Mouse (Mus musculus) ES-Bruce4 (cell line): ENCODE data around the gene Bclaf3. TPM values are rescaled to one million over a fixed set of nuclear protein-coding genes. Genes with fewer than 3 reads are reported as not detected.

Experiments used
- H3K27ac ChIP-seq: 2 replicates; pipeline ENCODE4 v1.5.1; 2012; ENCODE audit warnings: low read length, inconsistent platforms; ENCODE audit not compliant: insufficient read depth
- H3K27me3 ChIP-seq: 2 replicates; pipeline ENCODE4 v1.6.1; 2012; ENCODE audit warnings: mild to moderate bottlenecking, low read length, inconsistent platforms; ENCODE audit not compliant: control insufficient read depth, poor library complexity, insufficient read depth, severe bottlenecking
- H3K36me3 ChIP-seq: 2 replicates; pipeline ENCODE4 v1.6.1; 2012; ENCODE audit warnings: inconsistent platforms, mild to moderate bottlenecking, low read length, moderate library complexity; ENCODE audit not compliant: control insufficient read depth, poor library complexity, insufficient read depth, severe bottlenecking
- H3K4me1 ChIP-seq: one replicate; pipeline ENCODE4 v1.8.1; 2011; ENCODE audit warnings: low read length; ENCODE audit not compliant: control insufficient read depth, insufficient read depth
- H3K4me3 ChIP-seq: 2 replicates; pipeline ENCODE4 v1.5.1; 2011; ENCODE audit warnings: low read depth, mild to moderate bottlenecking, low read length
- H3K9ac ChIP-seq: 2 replicates; pipeline ENCODE4 v1.6.1; 2012; ENCODE audit warnings: low read depth, mild to moderate bottlenecking, inconsistent platforms; ENCODE audit not compliant: poor library complexity, severe bottlenecking
- H3K9me3 ChIP-seq: replicated peaks from 2 replicates; pipeline ENCODE4 v1.6.1; 2012; ENCODE audit warnings: mild to moderate bottlenecking, low read length, inconsistent platforms; ENCODE audit not compliant: control insufficient read depth, poor library complexity, insufficient read depth, severe bottlenecking
- CTCF ChIP-seq: IDR thresholded peaks from one replicate; pipeline ENCODE4 v1.8.1; 2011; ENCODE audit warnings: low read depth, low read length
- EP300 ChIP-seq: IDR thresholded peaks from 2 replicates; pipeline ENCODE4 v1.6.1; 2011; ENCODE audit warnings: low read depth, low read length; ENCODE audit not compliant: insufficient read depth
- POLR2A ChIP-seq: IDR thresholded peaks from one replicate; pipeline ENCODE4 v1.8.1; 2011; ENCODE audit warnings: low read length; ENCODE audit not compliant: insufficient read depth
- polyA plus RNA-seq: library from polyadenylated mRNA; stranded (reverse); fragments of >200 nt; gene quantifications from 2 replicates; pipeline ENCODE4 v1.2.4, GENCODE M21; 2011; ENCODE audit warnings: low read depth; ENCODE audit not compliant: missing spikeins, insufficient read depth, insufficient read length

Bclaf3 gene
- polyA plus RNA-seq, 1 experiment: 118 TPM

- Histone ChIP-seq H3K9me3 (no peaks in the 10 kb centered on the region), H3K27me3 (no peaks in the 10 kb centered on the region), H3K27ac (peak overlapping the region; percentile 99), H3K36me3 (no peaks in the 10 kb centered on the region; the same call in 1 of the 2 replicates), H3K9ac (peak overlapping the region; percentile 45; the same call in 1 of the 2 replicates), H3K4me1 (peaks cover 3% of the 10 kb centered on the region), H3K4me3 (peak overlapping the region; percentile 42)
- TF ChIP-seq POLR2A: no peak
- no peak for TF ChIP-seq CTCF
- no peak for TF ChIP-seq EP300
Measured at GRCm38 (mm10) chrX:159509847-159510715, 16.4 kb upstream of the Bclaf3 start.

- Histone ChIP-seq H3K4me3 (peak overlapping the region; percentile 42), H3K27ac (peak overlapping the region; percentile 99), H3K36me3 (no peaks in the 10 kb centered on the region; the same call in 1 of the 2 replicates), H3K9ac (peak overlapping the region; percentile 45; the same call in 1 of the 2 replicates), H3K27me3 (no peaks in the 10 kb centered on the region), H3K9me3 (no peaks in the 10 kb centered on the region), H3K4me1 (peaks cover 3% of the 10 kb centered on the region)
- TF ChIP-seq EP300 (peak; percentile 83), POLR2A (no peak), CTCF (no peak)
Measured at GRCm38 (mm10) chrX:159510716-159511051, 15.8 kb upstream of the Bclaf3 start.

GRCm38 (mm10) chrX:159515599-159515998, 10.9 kb upstream of the Bclaf3 start:
- Histone ChIP-seq H3K4me1 (peaks cover 3% of the 10 kb centered on the region), H3K27ac (no peak overlapping the region), H3K36me3 (no peaks in the 10 kb centered on the region; the same call in none of the 2 replicates), H3K4me3 (no peak overlapping the region), H3K9ac (no peak overlapping the region), H3K9me3 (no peaks in the 10 kb centered on the region), H3K27me3 (no peaks in the 10 kb centered on the region)
- TF ChIP-seq CTCF: no peak
- TF ChIP-seq EP300: no peak
- no peak for TF ChIP-seq POLR2A

- no peaks in the 10 kb centered on the region for H3K27me3 ChIP-seq
- H3K27ac ChIP-seq: peak overlapping the region; percentile 98
- no peaks in the 10 kb centered on the region for H3K9me3 ChIP-seq
- no peaks in the 10 kb centered on the region; the same call in 1 of the 2 replicates for H3K36me3 ChIP-seq
- TF ChIP-seq POLR2A: no peak
- TF ChIP-seq CTCF: no peak
- no peak for TF ChIP-seq EP300
- H3K4me3 ChIP-seq: peak overlapping the region; percentile 56
- no peaks in the 10 kb centered on the region for H3K4me1 ChIP-seq
- H3K9ac ChIP-seq: peak overlapping the region; percentile 64
Measured at GRCm38 (mm10) chrX:159521780-159522179, 4.7 kb upstream of the Bclaf3 start.

- H3K36me3 ChIP-seq: no peaks in the 10 kb centered on the region; the same call in 1 of the 2 replicates
- TF ChIP-seq POLR2A: no peak
- no peak for TF ChIP-seq EP300
- TF ChIP-seq CTCF: no peak
- H3K9ac ChIP-seq: no peak overlapping the region
- H3K4me3 ChIP-seq: 0 out of 2 replicates have a peak overlapping the region, but pooled peaks have one; percentile 12
- H3K4me1 ChIP-seq: no peaks in the 10 kb centered on the region
- no peaks in the 10 kb centered on the region for H3K27me3 ChIP-seq
- no peaks in the 10 kb centered on the region for H3K9me3 ChIP-seq
- H3K27ac ChIP-seq: peak overlapping the region; percentile 93
Measured at GRCm38 (mm10) chrX:159522651-159523050, 3.8 kb upstream of the Bclaf3 start.

GRCm38 (mm10) chrX:159532427-159532810, 5.9 kb downstream of the Bclaf3 start:
- H3K9me3 ChIP-seq: no peaks in the 10 kb centered on the region
- H3K4me1 ChIP-seq: peaks cover 2% of the 10 kb centered on the region
- TF ChIP-seq EP300 (no peak), POLR2A (no peak), CTCF (peak; percentile 70)
- H3K36me3 ChIP-seq: peaks cover 13% of the 10 kb centered on the region
- H3K27me3 ChIP-seq: no peaks in the 10 kb centered on the region
- H3K9ac ChIP-seq: peak overlapping the region; percentile 90
- peak overlapping the region; percentile 89 for H3K4me3 ChIP-seq
- H3K27ac ChIP-seq: peak overlapping the region; percentile 71; the same call in 1 of the 2 replicates
